Mouse (Mus musculus): ENCODE measurements around the gene Gm9964.

DNA sequence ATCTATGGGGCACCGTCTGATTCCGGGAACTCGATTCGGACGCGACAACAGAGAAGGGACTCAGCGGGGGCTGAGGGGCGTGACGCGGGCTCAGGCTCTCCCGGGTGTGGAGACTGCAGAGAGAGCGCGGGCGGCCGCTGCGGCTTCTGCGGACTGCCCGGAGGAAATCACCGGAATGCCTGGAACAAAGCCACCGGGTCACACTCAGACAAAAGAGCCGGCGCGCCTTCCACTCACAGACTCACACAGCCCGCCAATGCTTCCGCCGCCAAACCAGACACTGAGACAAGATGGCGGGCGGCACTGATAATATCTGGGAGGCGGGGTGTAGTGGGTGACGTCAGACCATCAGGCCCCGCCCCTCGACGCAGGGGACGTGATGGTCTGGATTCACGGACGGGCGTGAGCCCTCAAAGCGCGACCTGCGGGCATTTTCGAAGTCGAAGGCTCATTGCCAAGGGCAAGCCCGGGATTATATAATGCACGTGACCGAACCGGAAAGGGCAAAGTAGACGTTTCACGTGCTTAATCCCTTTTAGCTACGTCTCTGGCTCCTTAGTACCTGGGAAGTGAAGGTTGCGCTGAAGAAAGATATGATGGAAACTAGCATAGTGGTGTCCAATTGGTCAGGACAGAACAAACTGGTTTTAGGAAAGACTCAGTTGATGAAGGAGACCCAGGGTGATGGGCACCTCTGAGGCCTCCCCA lies 42.2 kb downstream of the Gm9964 start, which contains the start of gene Wsb1:
- TF ChIP-seq EP300 (IDR thresholded peaks at IDR 0.05) (no peak), CTCF (IDR thresholded peaks at IDR 0.05) (no peak)

Data from lung, postnatal 0 days (tissue).